Mouse (Mus musculus): ENCODE data around the gene Wwp2. TPM values are rescaled to one million over a fixed set of nuclear protein-coding genes. Genes with fewer than 3 reads are reported as not detected.

The Wwp2 gene
- polyA plus RNA-seq, 1 experiment from 2014 or later, result 75.2 TPM

GRCm38 (mm10) chr8:107507019-107507418 lies 70.9 kb downstream of the Wwp2 start:
- DNase-seq (ENCODE audit: low spot score), result no peak

DNA sequence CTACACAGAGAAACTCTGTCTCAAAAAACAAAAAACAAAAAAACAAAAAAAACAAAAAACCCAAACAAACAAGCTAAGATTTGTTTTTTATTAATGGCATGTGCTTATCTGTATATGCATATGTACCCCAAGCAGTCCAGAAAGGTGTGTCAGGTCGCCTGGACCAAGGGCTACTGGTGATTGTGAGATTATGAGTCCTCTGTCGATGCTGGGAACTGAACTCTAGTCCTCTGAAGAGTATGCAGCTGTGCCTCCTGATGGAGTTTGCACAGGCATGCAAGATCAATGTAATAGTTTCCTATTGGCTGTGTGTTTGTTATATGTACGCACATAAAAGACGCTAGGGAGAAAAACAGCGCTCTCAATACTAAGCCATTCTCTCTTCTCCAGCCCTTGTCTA lies 74.0 kb downstream of the Wwp2 start:
- DNase-seq (ENCODE audit: low spot score), result no peak

DNA sequence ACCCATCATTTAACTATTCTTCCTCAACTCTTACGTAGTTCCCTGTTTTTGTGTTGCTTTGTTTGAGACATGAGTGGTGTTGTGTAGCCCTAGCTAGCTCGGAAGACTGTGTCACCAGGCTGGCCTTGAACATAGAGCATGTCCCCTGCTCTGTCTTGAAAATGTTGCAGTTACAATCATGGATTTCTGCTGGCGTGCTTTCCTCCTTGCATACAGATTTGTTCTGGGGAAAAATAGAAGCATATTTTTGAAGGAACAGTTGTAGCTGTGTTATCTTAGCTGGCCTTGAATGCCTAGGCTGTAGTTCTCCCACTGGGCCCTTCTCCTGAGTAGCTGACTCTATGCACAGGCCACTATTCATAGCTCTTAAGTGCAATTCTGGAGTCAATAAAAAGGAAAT lies 74.6 kb downstream of the Wwp2 start:
- no peak for DNase-seq (ENCODE audit: low spot score)

- no peak for DNase-seq (ENCODE audit: low spot score)
These were observed 77.1 kb downstream of the Wwp2 start for GRCm38 (mm10) chr8:107513249-107513648.

DNA sequence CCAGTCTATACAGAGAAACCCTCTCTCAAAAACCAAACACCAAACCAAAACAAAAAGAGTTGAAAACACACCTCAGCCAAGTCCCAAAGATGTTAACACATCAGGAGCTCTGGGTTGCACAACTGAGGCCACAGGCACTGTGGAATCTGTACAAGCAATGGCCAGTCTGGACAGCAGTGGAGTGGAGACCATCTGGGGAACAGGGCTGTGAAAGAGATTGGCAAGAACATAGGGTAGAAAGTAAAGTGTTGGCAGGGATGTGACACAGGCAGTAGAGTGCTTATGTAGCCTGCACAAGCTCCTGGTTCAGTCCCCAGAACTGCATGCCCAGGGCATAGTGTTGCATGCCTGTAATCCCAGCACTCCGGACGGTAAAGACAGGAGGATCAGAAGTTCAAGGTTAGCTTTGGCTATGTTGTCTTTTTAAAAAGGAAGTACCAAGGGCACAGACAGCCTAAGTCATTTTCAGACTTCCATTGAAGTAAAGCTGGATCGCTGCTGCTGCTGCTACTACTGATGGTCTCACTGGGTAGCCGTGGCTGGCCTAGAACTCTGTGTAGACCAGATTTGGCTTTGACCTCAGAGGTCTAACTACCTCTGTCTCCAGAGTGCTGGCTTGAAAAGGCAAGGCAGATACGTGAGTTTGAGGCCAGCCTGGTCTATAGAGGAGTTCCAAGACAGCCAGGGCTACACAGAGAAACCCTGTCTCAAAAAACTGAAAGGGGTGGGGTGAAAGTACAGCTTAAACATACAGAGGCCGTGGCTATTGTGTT lies 79.0 kb downstream of the Wwp2 start:
- DNase-seq (ENCODE audit: low spot score), result no peak

DNA sequence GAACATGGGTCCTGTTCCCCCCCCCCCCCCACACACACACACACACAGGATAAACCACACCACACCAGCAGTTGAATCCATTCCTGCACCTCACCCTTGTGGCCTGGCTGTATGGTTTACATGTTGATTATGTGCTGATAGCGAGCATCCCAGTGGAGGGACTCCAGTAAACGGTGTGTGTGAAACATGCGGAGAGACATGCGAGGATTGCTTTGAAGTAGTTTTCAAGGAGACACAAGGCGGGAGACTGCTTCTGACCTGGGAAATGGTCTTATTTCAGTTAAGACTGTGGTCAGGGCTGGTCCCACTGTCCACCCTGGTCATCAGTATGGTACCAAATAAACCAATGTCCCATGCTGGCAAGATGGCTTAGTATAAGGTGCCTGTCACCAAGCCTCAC lies 82.6 kb downstream of the Wwp2 start:
- DNase-seq (ENCODE audit: low spot score), result no peak

GRCm38 (mm10) chr8:107519860-107520259 lies 83.7 kb downstream of the Wwp2 start:
- DNase-seq (ENCODE audit: low spot score), result no peak

- no peak for DNase-seq (ENCODE audit: low spot score)
These were observed 85.8 kb downstream of the Wwp2 start for GRCm38 (mm10) chr8:107521788-107522554.

GRCm38 (mm10) chr8:107522555-107522833 lies 86.3 kb downstream of the Wwp2 start:
- DNase-seq (ENCODE audit: low spot score), result no peak

DNA sequence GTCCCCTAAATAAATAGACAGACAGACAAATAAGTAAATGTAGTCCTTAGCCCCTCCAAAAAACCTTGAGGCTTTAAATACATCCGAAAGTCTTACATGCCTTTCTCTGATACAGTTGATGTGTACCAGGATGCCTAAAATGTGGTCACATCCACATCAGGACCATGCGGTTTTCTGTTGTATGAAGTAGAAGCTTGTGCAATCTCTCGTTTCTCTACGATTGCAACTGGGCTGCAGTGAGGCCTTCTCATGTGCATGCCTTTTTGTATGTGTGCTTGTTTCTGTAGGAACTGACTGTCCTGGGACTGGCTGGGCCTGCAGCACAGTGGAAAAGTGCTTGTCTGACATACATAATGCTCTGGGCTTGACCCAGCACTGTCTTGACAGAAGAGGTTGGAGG lies 88.4 kb downstream of the Wwp2 start:
- DNase-seq (ENCODE audit: low spot score), result no peak

GRCm38 (mm10) chr8:107528786-107529185 lies 92.6 kb downstream of the Wwp2 start:
- no peak for DNase-seq (ENCODE audit: low spot score)

DNA sequence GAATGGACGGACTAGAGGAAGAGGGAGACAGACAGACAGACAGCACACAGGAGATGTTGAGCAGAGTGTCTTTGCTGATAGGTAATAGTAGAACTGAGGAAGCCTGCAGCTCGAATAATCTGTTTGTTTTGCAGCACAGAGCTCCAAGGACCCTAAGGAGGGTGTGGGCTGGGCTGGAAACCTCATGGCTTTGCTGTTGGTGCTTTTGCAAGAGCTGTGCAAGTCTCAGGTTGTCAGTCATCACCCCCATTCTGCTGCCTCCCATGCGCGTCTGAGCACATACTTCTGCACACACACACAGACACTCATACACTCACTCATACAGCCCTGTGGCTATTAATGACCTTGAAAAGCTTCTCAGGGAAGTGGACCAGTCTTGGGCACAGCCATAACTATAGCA lies 101.3 kb downstream of the Wwp2 start:
- no peak for DNase-seq (ENCODE audit: low spot score)

- DNase-seq (ENCODE audit: low spot score), result no peak
These were observed 104.5 kb downstream of the Wwp2 start for GRCm38 (mm10) chr8:107540623-107541022.

DNA sequence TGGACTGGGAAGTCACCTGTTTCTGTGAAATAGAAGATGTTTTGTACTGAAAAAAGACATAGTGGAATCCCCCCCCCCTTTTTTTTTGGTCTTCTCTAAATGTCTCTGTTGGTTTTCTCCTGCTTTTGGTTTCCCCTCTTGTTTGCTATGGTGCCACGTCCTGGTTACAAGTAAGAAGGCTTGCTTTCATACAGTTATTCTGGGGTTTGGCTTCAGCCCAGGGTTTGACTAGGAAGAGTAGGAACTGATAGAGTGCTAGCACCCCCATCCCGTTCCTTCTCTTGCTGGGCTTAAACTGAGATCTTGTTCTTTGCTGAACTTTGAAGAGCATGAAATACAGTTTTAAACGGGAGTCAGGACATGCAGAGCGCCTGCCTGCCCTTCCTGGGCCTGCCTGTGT lies 105.2 kb downstream of the Wwp2 start:
- no peak for DNase-seq (ENCODE audit: low spot score)

GRCm38 (mm10) chr8:107542151-107542550 lies 106.0 kb downstream of the Wwp2 start:
- DNase-seq (ENCODE audit: low spot score), result no peak

DNA sequence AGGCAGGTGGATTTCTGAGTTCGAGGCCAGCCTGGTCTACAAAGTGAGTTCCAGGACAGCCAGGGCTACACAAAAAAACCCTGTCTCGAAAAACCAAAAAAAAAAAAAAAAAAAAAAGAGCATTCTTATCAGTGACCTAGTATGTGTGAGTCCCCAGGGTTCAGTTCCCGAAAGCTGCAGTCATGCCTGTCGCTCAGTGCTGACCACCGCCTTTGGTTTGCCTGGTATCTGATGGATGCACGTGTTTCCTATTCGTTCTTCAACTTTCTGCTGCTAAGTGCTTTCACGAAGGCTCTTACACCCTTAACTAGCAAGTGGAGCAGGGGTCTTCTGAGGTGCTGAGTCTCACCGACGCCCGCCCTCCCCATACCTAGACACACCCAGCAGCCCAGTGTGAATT lies 107.5 kb downstream of the Wwp2 start:
- DNase-seq (ENCODE audit: low spot score), result no peak

DNA sequence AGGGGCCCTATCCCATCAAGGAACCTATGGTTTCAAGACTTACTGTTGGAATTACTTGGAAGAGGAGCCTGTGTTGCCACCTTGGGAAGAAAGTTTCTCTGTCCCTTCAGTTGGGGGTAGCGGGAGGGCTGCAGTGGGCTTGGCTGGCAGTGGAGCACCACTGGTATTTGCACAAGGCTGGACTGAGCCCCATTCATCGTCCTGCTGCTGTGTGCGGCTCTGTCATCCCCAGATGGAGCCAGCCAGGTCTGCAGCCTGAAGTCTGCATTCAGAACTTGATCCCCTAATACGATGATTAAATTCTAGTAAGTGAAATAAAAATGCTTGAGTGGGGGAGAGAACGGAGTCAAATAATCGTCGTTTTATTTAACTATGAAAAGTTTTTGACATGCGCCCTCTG lies 108.0 kb downstream of the Wwp2 start:
- DNase-seq (ENCODE audit: low spot score), result no peak

DNA sequence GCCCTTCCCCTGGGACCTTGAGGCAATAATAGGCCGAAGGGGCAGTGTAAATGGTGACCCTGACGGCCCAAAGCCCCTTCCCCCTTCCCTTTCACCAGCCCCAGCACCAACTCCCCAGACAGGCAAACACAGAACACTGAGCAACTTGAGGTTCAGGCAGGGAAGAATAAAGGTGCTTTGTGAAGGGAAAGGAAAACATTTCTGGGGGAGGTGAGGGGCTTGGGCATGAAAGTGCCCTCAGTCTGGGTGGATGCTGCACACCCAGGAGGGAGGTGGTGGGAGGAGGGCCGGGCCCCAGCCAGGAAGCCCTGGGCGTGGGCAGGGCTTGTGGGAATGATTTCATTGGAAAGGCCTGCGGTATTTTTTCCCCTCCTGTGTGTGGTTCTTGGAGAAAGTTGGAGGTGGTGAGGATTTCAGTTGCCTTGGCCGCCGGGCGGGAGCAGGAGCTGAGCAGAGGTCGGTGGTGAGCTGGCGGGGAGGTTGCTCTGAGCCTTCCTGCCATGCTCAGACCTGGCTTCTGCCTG lies 108.5 kb downstream of the Wwp2 start:
- no peak for DNase-seq (ENCODE audit: low spot score)

GRCm38 (mm10) chr8:107545621-107546152 lies 109.5 kb downstream of the Wwp2 start:
- no peak for DNase-seq (ENCODE audit: low spot score)

DNA sequence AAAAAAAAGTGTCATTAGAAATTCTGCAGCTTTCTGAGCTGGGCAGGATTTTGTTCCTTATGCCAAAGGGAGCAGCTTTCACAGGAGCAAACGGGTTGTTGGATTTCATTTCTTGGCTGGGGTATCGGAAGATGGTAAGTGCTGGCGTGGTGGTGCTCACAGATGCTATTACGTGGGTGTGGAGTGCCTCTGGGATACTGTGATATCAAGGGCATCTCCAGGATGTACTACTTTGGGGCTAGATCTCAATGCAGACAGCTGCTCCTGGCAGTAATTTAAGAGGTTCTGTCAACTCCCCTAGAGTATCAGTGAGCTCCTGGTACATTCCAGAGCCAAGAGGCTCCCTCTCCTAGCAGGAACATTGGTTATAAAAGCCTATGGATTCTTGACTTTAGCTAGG lies 110.0 kb downstream of the Wwp2 start:
- DNase-seq (ENCODE audit: low spot score), result no peak

GRCm38 (mm10) chr8:107546817-107547216 lies 110.7 kb downstream of the Wwp2 start:
- no peak for DNase-seq (ENCODE audit: low spot score)

DNA sequence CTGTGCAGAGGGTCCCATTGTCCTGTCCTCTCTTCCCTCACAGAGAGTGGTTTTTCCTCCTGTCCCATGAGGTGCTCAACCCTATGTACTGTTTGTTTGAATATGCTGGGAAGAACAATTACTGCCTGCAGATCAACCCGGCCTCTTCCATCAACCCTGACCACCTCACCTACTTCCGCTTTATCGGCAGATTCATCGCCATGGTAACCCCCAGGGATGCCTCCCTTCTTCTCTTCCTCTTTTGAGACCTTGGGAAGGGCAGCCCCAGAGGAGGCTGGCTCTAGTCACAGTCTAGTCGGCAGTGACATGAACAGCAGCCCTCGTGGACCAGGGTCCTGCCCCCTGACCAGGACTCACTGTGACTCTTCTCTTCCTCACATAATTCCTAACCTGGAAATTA lies 116.1 kb downstream of the Wwp2 start:
- DNase-seq (ENCODE audit: low spot score), result no peak

DNA sequence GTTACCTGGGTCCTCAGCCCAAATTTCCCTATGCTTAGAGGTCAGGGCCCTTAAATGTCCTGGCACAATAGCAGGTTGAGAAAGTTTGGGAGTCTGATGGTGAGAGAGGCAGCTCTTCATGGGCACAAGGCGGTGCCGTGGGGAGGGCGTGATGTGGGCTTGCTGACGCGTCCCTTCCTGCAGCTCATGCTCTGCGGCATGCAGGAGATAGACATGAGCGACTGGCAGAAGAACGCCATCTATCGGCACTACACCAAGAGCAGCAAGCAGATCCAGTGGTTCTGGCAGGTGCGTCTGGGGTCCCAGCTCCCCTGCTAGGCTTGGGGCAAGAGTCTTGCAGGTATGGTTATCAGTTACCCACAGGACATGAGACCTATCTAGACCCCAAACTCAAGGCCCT lies 119.1 kb downstream of the Wwp2 start:
- DNase-seq (ENCODE audit: low spot score), result no peak

Data from thymus, postnatal 0 days (tissue).